Mouse (Mus musculus): ENCODE data around the gene Csrp3.

The Csrp3 gene

DNA sequence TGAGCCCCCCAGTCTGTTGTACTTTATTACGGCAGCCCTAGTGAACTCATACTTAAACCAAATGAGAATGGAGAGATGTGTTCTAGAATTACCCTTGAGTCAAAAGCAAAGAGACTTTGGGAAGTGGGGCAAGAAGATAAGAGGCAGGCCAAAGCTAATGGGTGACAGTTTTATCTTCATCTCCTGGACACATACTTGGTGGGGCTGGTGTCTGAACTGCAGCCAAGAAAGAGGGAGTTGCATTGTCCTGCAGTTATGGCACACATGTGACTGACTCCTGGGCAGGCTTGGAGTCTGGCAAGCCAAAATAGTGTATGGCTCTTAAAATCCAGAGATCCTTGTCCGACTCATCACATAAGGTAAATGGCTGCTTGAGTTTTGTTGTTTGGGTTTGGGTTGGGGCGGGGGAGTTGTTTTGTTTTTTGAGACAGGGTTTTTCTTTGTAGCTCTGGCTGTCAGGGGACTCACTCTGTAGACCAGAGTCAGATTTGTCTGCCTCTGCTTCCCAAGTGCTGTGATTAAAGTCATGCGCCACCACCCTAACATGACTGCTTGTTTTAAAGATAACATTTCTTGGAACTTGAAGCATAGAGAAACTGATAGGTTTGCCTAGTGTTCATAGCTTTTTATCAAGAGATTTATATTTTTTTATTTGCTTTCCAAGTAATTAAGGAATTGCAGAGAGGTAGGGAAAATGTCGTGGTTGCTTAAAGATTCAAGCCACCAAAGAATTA is 18.5 kb downstream of the Csrp3 start:
- in situ Hi-C loops (cut with MboI) = no loop called here

- in situ Hi-C loops (cut with MboI) = no loop called here
Measured at GRCm38 (mm10) chr7:48825170-48825569, 22.7 kb downstream of the Csrp3 start.

DNA sequence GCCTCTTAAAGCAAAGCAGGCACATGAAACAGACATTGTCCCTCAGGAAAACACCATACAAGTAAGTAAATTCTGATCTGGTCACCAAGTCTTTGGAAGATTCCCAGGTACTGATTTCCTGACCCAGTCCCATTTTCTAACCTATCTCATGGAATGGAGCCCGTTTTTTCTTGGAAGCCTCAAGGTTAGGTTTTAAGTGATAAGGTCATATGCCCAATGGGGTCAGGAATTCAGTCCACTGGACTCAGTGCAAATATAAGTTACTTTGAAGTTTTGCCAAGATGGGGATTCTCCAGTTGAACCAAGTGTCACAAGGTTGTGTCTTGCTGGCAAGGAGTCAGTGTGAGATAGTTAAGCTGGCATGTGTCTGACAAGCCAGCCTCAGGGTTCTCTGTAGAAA is 23.2 kb downstream of the Csrp3 start:
- in situ Hi-C loops (cut with MboI) = no loop called here

GRCm38 (mm10) chr7:48823621-48824020 is 24.2 kb downstream of the Csrp3 start:
- in situ Hi-C loops (cut with MboI) = no loop called here

GRCm38 (mm10) chr7:48821654-48822053 is 26.2 kb downstream of the Csrp3 start:
- in situ Hi-C loops (cut with MboI) = no loop called here

DNA sequence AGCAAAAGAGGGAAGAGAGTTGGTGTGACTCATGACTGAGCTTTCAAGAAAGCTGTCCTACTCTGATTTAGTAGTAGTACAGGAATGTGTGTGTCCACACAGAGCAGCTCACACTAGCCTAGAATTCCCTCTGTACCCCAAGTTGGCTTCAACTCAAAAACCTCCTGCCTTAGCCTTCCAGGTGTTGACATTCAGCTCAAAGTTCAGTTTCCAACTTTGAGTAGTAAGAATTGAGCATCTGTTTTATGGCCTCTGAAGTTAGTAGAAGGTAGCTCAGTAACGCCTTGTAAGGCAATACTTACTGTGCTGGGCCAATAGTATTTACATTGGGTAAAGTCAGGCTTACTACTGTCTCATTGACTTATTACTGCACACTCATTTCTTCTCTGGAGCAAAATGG is 34.2 kb downstream of the Csrp3 start:
- in situ Hi-C loops (cut with MboI) = no loop called here

GRCm38 (mm10) chr7:48812358-48812757 is 35.5 kb downstream of the Csrp3 start:
- in situ Hi-C loops (cut with MboI) = no loop called here

- in situ Hi-C loops (cut with MboI) = no loop called here
Measured at GRCm38 (mm10) chr7:48810652-48811051, 37.2 kb downstream of the Csrp3 start.

GRCm38 (mm10) chr7:48806587-48806986 is 41.2 kb downstream of the Csrp3 start:
- in situ Hi-C loops (cut with MboI) = no loop called here

DNA sequence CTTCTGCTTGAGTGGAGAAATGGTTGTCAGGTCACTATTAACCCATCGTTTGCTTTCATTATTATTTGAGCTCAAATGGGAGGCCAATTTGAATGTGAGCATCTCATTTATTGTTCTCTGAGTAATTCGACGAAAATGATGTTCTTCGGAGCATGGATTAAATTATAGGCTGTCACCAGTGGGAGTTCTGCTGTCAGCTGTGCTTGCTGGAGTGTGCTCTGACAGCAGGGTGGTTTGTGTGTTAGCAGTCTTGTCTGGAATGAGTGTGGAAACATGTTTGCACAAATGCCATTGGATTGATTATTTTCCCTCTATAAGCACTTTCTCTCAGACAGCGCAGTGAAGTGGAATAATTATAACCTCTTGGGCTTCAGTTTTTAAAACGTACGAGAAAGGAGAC is 44.5 kb downstream of the Csrp3 start:
- in situ Hi-C loops (cut with MboI) = no loop called here

GRCm38 (mm10) chr7:48795130-48795529 is 52.7 kb downstream of the Csrp3 start:
- in situ Hi-C loops (cut with MboI) = loop anchor here (25.0 kb wide), 1 partner anchor 992 kb away; the partner anchor contains the start of gene Prmt3

DNA sequence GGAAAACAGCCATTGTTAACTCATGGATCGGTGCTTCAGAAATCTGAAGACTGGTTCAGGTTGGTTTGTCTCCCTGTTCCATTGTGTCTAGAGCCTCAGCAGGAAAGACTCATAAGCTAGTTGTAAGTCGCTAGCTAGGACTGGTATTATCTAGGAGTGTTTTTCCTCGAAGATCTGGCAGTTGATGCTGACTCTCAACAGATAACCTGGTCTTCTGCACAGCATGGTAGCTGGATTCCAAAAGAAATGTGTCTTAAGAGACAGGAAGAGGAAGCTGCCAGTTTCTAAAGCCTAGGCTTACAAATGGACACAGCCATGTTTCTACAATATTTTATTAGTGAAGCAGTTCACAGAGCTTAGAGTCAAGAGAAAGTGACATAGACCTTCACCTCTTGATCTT is 56.4 kb downstream of the Csrp3 start:
- in situ Hi-C loops (cut with MboI) = loop anchor here (25.0 kb wide), 1 partner anchor 996 kb away; the partner anchor contains the start of gene Prmt3

DNA sequence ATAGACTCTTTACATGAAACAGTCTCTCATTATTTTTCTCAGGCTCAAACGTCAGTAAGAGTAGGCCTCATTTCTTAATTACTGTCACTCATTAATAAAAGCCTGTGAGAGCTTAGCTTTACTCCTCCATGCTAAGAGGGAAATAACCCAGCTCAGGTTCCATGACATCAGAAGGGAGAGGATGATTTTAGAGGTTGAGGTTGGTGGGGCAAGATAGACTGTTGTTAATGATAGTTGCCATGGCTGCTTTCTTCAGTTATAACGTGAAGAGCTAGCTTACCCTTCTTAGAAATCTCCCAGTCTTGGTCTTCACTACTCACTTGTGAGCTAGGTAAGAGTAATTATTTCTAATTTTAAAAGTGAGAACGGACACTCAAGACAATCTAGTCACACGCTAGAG is 57.7 kb downstream of the Csrp3 start:
- in situ Hi-C loops (cut with MboI) = loop anchor here (25.0 kb wide), 1 partner anchor 997 kb away; the partner anchor contains the start of gene Prmt3

GRCm38 (mm10) chr7:48788851-48789572 is 58.8 kb downstream of the Csrp3 start, which contains the start of gene Zdhhc13:
Gene Zdhhc13 (plus strand): TSS chr7:48789003.
- in situ Hi-C loops (cut with MboI) = loop anchor here (25.0 kb wide), 1 partner anchor 998 kb away; the partner anchor contains the start of gene Prmt3

DNA sequence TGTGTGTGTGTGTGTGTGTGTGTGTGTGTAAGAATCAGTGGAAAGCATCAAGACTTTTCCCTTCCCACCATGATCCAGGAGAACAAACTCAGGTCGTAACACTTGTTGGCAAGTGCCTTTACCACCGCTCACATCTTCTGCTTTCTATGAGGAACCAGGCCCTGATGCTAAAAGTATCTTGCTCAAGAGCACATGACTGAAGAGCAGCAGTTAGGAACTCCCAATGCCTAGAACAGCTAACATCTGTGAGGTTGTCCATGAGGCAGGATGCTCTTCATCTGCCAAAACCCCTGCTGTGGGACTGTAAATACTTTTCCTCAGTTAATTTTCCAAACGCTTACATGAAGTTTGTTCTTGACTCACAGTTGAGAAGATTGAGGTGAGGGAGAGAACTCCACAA is 59.5 kb downstream of the Csrp3 start:
- in situ Hi-C loops (cut with MboI) = loop anchor here (25.0 kb wide), 1 partner anchor 999 kb away; the partner anchor contains the start of gene Prmt3

GRCm38 (mm10) chr7:48784773-48785523 is 62.9 kb downstream of the Csrp3 start:
- in situ Hi-C loops (cut with MboI) = loop anchor here (25.0 kb wide), 1 partner anchor 1002 kb away; the partner anchor contains the start of gene Prmt3

GRCm38 (mm10) chr7:48782432-48782831 is 65.4 kb downstream of the Csrp3 start:
- in situ Hi-C loops (cut with MboI) = loop anchor here (25.0 kb wide), 1 partner anchor 1005 kb away; the partner anchor contains the start of gene Prmt3
